Mouse (Mus musculus) gastrocnemius, adult 2 months (tissue): ENCODE data around the gene Klhl29. TPM values are rescaled to one million over a fixed set of nuclear protein-coding genes. Genes with fewer than 3 reads are reported as not detected.

Experiments used
- DNase-seq: peaks from one replicate; pipeline ENCODE4 v3.0.0; 2022
- H3K27ac ChIP-seq: fragments of 200-600 bp; 2 replicates; pipeline ENCODE4 v1.8.1; 2022; ENCODE audit warnings: mild to moderate bottlenecking
- H3K4me3 ChIP-seq: fragments of 200-600 bp; 2 replicates; pipeline ENCODE4 v1.8.1; 2022; ENCODE audit warnings: mild to moderate bottlenecking, moderate library complexity
- CTCF ChIP-seq: fragments of 200-600 bp; IDR thresholded peaks from 2 replicates; pipeline ENCODE4 v1.8.1; 2022; ENCODE audit warnings: antibody characterized with exemption, mild to moderate bottlenecking, moderate library complexity
- intact Hi-C: fragments of 180-260 bp; cut with DNase I; formaldehyde crosslinking; loops from one replicate; pipeline ENCODE4 v1.15.1; 2025
- total RNA-seq, 2 experiments: library from RNA; stranded (reverse); gene quantifications; 2 replicates each; pipeline ENCODE4 v1.2.3; 2021

Klhl29 gene
- total RNA-seq, 2 experiments from 2014 or later = 3.0 to 3.4 TPM

DNA sequence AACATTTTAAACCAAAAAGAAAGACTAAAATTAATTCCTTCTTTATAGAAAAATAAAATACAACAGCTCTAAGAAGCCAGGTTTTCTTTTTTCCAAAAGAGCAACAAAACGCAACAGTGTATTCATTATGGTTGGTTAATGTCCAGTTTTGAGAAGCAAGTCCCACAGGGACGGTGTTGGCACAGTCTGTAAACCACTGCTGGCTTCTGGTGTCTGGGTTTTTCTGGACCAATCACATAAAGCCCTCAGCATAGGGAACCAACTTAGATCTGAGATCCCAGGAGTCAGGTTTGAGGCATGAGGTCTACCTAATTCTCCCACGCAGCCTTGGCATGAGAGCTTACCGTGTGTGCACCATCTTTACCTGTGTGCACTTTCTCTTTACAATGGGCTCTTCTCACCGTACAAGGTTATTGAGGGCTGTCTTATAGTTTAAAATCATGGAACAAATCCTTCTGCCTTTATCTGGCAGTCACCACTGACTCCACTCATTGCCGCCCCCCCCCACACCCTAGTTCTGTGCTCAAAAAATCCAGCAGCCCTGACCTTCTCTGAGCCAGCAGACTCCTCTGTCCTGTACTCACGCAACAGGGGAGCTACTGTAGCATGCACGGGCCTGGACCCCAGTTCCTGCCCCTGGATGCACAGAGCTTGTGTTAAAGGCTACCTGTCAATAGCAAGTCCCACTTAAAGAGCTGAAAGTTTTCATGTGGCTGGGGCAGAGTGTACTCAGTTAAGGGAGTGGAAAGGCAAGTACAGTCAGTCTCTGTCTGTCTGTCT is 132.7 kb downstream of the Klhl29 start:
- intact Hi-C loops = loop anchor here (10.0 kb wide), 1 partner anchor 92 kb away; no protein-coding TSS in a partner anchor
- Histone ChIP-seq H3K4me3 (no peak overlapping the region), H3K27ac (peak overlapping the region; percentile 95)
- peak; percentile 48 for DNase-seq
- no peak for TF ChIP-seq CTCF

DNA sequence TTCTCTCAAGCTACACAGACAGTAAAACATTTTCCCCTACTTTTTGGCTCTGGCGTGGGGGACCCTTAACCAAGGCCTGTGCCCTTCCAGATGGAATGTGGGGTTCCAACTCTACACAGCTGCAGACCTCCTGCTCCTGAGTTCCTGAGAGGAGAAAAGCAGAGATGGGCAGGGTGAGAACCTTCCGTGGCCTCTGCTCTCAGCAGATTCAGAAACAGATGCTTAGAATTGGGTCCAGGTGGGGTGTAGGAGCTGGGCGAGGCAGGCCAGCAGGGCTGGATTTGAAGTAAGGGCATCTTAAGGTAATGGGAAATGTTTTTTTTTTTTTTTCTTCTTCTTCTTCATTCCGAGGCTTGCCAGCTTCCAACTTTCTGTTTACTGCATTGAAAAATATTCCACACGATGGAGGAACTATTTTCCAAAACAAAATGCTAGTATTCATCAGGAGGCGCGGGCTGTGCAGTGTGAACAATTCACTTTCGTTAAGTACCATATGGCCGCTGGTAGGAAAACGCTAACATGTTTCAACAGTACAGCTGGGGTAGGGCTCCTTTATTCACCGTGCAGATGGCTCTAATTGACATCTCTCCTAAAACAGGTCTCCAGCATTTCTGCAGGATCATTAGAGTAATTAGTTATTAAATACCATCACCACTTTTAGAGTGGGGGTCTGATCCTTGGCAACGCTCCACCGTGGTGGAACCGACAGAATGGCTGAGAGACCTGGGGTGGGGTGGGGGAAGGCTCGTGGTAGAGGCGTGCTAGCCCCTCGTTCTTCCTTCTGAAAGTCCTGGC is 135.8 kb downstream of the Klhl29 start:
- intact Hi-C loops = loop anchor here (10.0 kb wide), 1 partner anchor 95 kb away; no protein-coding TSS in a partner anchor

DNA sequence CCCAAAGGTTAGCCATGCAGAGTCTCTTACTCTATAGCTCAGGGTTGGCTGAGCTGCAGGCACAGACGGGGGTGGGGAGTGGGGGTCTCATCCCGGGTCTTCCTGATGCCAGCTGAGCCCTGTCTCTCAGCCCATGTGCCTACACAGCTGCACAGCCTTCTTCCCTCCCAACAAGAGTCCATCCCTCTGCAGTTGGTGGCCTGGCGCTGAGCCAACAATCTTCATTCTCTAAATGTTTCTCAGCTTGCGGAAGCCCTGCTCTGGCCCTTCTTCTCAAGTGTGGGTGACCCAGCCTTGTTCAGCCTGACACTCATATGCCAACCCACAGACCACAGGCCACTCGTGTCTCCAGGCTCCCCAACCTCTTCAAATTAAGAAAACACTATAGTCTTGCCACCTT is 138.4 kb downstream of the Klhl29 start:
- intact Hi-C loops = no loop called here
- Histone ChIP-seq H3K27ac (no peak overlapping the region), H3K4me3 (no peak overlapping the region)
- DNase-seq = peak; percentile 67
- no peak for TF ChIP-seq CTCF

More for the DNA sequence above, 135.8 kb downstream of the Klhl29 start:
- Histone ChIP-seq H3K27ac (no peak overlapping the region), H3K4me3 (no peak overlapping the region)
- TF ChIP-seq CTCF = no peak
- DNase-seq = no peak

DNA sequence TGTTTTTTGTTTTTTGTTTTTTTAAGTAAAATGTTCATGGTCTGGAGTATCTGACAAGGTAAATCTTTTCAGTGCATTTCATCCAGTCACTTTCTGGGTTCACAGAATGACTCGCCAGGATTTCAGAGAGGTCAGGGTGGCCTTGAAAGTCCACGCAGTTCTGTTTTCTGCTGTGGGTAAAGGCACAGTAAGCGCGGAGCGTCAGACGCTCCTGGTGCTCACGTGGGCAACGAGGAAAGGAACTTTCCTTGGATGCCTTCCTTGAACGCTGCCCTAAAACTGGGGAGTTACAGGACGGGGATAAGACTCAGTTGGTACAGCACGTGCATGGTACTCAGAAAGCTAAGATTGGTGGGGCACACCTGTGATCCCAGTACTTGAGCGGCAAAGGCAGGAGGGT is 139.9 kb downstream of the Klhl29 start:
- H3K27ac ChIP-seq = no peak overlapping the region
- no peak for TF ChIP-seq CTCF

DNA sequence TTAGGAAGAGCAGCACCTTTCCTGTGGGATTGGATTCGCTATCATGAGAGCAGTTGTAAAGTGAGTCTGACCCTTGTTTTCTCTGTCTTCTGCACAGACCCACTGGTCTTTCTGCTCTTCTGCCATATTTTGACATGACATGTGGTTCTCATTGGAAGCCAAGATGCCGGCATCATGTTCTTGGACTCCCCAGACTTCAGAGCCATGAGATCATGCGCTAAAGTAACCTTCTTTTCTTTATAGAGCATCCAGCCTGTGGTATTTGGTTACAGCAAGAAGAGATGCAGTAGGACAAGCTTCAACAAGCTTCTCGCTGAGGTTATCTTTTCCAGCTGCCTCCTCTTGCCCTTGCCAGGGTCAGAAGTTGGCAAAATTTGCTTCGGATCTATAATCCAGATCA is 145.0 kb downstream of the Klhl29 start:
- TF ChIP-seq CTCF = no peak
- peak overlapping the region; percentile 65 for H3K27ac ChIP-seq
- H3K4me3 ChIP-seq = no peak overlapping the region
- DNase-seq = no peak
- intact Hi-C loops = no loop called here

More for the DNA sequence above, 139.9 kb downstream of the Klhl29 start:
- no peak for DNase-seq
- no peak overlapping the region for H3K4me3 ChIP-seq
- intact Hi-C loops = no loop called here

DNA sequence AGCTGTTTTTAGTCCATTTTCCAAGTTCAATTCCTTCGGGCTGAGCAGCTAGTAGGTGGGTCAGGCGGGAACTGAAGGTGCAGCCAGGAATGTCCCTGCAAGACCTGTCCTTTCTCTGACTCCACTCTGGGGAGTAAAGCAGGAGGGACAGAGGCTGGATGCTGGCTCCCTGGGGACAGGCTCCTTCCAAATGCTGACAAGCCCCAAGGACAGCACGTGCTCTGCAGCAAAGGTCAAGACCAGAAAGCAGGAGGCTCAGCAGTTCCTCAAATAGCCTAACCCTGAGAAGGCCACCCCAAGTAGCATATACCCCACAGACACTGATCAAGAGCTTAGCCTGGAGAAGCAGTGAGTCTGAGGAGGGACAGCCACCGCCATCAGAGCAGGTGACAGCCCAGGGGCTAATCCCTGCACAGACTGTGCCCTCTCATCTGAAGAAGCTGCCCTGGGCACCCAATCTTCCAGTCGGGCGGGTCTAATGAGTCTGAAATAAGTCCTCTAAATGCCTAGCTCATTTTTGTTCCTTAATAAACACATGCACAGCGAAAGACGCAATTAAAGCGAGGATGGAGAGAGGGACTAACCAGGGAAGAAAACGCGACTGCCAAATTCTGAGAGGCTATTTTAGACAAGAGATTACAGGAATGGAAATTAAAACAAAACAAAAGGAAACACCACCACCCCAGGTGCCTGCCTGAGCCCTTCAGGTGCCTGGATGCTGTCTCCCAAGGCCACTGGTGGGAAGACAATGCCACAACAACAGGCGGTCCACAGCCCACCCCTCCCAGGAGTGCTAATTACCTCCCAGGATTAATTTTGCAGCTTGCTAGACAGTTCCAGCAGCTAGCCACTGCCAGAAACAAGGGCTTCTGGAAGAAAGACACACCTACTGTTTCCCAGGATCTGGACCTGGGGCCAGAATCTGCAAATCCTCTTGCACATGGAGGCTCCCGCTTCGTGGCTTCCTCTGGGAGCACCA is 148.5 kb downstream of the Klhl29 start:
- intact Hi-C loops = no loop called here
- peak overlapping the region; percentile 87 for H3K27ac ChIP-seq
- DNase-seq = peak; percentile 84
- no peak for TF ChIP-seq CTCF
- H3K4me3 ChIP-seq = no peak overlapping the region

DNA sequence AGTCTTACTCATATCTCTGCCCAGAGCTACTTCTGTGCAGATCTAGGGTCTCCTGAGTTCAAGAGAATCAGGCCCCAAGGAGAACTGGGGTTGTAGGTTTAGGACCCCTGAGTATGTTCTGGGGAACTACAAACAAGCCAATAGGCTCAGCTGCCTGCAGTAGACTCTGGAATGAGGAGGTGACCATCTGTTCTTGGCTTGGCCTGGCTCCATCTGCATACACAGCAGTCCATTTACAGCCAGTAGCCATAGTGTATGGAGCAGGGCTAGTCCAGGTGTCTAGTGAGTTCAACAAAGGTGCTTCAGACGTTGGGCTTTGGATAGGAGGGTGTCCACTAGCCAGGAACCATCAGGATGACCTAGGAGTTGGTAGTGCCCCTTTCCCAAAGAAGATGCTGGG is 151.9 kb downstream of the Klhl29 start:
- intact Hi-C loops = no loop called here
- no peak for DNase-seq
- Histone ChIP-seq H3K27ac (no peak overlapping the region), H3K4me3 (no peak overlapping the region)
- no peak for TF ChIP-seq CTCF

DNA sequence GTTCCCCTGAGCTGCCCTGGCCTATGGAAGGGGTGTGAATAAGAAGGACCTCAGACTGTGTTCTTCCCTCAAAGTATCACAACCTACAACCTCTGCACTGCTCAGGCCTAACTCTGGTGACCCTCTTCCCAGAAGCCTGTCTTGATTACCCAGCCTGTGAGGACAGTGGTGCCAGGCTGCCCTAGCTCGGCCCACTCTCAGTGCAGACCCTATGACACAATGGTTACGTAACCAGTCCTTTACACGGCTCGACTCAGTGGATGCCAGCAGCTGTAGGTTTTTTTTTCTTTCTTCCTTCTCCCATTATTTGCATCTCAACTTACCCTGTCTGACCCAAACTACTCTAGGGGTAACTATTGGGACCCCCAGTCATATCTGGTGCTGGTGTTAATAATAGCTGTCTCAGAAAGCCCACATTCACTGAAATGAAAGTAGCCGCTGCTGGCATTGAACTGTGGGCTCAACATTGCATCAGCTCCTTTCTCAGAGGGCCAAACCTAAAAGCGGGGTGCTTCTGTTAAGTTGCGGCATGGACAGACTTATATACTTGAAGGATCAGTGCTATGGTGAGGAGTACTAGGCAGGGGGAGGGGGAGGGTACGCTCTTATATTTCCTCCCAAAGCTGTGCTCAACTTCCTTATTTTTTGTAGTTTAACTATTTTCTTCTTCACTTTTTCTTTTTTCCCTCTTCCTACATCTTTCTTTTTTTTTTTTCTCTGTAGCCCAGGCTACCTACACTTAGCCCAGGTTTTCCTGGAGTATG is 152.9 kb downstream of the Klhl29 start:
- no peak overlapping the region for H3K4me3 ChIP-seq
- intact Hi-C loops = no loop called here
- H3K27ac ChIP-seq = no peak overlapping the region
- DNase-seq = no peak
- TF ChIP-seq CTCF = no peak

DNA sequence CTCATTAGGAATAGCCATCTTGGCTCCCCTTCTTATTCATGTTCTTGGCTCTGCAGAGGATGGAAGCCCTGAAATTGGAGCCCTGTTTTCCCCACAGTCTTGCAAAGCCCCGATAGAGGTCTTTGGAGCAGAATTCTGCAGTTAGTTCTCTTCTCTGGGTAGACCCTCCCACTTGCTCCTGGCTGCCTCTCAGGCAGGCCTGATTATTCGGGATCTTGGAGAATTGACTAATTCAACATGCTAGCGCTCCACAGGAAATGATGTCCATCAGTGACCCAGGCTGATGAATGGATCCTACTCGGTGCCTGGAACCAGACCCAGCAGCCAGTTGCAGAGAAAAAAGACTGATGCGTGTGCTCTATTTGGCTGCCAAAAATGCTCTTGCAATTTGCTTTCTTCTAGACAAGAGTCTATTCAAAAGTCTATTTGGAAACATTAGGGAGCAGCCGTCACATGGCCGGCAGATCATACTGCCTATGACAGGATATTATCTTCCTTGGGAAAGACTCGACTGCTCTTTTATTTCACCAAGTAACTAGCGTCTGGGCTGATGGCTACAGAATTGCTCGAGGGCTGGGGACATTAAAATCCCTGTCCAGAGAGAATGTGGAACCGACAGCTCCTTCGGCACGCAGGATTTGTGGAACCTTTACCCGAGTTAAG is 155.4 kb downstream of the Klhl29 start:
- Histone ChIP-seq H3K4me3 (peak overlapping the region; percentile 19; the same call in 1 of the 2 replicates), H3K27ac (peak overlapping the region; percentile 70)
- DNase-seq = peak; percentile 64
- no peak for TF ChIP-seq CTCF
- intact Hi-C loops = no loop called here

DNA sequence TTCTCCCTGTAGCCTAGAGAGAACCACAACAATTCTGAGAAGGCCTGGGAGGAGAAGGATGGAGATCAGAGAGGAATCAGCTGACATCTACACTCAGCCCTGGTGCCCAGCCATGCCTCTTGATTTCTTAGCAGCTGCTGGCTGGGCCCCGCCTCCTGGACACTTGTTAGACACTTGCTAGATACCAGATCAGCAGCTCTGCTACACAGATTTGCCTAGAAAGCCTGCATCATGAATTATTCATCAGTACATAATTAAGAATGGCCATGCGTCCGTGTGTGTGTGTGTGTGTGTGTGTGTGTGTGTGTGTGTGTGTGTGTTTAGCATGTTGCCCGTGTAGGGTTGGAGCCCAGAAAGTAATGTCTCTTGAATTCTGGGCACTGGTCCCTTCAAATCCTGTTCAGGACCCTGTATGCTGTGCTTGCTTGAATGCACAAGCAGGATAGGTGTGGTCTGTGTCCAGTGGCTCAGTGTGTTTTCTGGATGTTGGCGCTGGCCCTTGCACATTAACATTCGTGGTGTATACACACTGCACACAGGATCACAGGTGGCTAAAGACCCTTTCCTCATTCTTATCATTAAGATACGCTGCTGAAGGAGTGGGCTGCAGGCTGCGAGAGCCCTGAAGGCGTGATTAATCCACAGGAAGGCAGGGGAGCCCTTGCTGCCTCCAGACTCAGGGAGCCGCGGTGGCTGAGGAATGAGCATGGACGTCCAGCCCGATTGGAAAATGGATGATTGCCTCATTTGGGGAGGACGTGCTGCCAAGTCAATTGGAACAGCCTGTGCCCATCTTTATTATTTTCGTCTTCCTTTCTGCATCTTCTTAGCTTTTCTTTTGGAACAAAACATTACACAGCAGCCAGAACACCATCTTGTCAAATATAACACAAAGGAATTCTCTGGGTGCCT is 159.4 kb downstream of the Klhl29 start:
- peak; percentile 82 for DNase-seq
- Histone ChIP-seq H3K27ac (peak overlapping the region; percentile 58), H3K4me3 (no peak overlapping the region)
- intact Hi-C loops = no loop called here
- no peak for TF ChIP-seq CTCF
